In genomic region chr5:145083201-145083600, GRCm38 (mm10) we compare ENCODE assay signal across 12 mouse cellular contexts. TPM values are rescaled to one million over a fixed set of nuclear protein-coding genes. Genes with fewer than 3 reads are reported as not detected.
DNase-seq lines count a peak whose midpoint lies in the region; ATAC-seq and TF ChIP-seq lines count a peak whose summit lies in the region.
"Not testable (repeated sequence)": the region's sequence is repeated elsewhere in the genome, so short reads cannot be mapped to it uniquely, and the experiment has no call there.
"Had no signal": no experiment of that assay in that cellular context is flagged by ENCODE, and none has a peak within 500 bp of the region (broad histone marks: within the 10 kb centered on the region; RNA-seq: fewer than 3 reads in every experiment).

No protein-coding gene starts in this region.

- H3K9ac ChIP-seq in forebrain, embryonic 13.5 days, result peak overlapping the region; percentile 92
- H3K9ac ChIP-seq in heart, embryonic 16.5 days (ENCODE audit: low read length), result peak overlapping the region; percentile 99
- not testable (repeated sequence) for H3K9ac ChIP-seq in intestine, postnatal 0 days (ENCODE audit: low read depth, low read length); limb, embryonic 15.5 days
- peak overlapping the region; percentile 94 for H3K9ac ChIP-seq in neural tube, embryonic 13.5 days

- H3K4me1 ChIP-seq in cerebellum, adult 2 months (ENCODE audit: control insufficient read depth, insufficient read depth, low read length); heart, embryonic 16.5 days (ENCODE audit: control insufficient read depth, insufficient read depth, low read length); intestine, postnatal 0 days (replicated peaks; ENCODE audit: control insufficient read depth, insufficient read depth, low read length): not testable (repeated sequence)
- H3K4me1 ChIP-seq in forebrain, embryonic 13.5 days, result peaks cover 11% of the 10 kb centered on the region
- H3K4me1 ChIP-seq in limb, embryonic 15.5 days, result peaks cover 10% of the 10 kb centered on the region
- H3K4me1 ChIP-seq in neural tube, embryonic 13.5 days (replicated peaks), result peaks cover 19% of the 10 kb centered on the region

- peak in 1 of 2 experiments; percentile 10 for DNase-seq in cerebellum, adult 2 months

- peaks cover 45% of the 10 kb centered on the region for H3K79me2 ChIP-seq in macrophage (ENCODE audit: inconsistent target)

- 0 out of 2 replicates have a peak overlapping the region, but pooled peaks have one; percentile 29 for H3K27ac ChIP-seq in cerebellum, adult 2 months (ENCODE audit: insufficient read depth, low read length)
- peak overlapping the region; percentile 79 for H3K27ac ChIP-seq in forebrain, embryonic 13.5 days
- H3K27ac ChIP-seq in heart, embryonic 16.5 days (ENCODE audit: low read length); intestine, postnatal 0 days (ENCODE audit: low read depth, low read length); macrophage: not testable (repeated sequence)
- H3K27ac ChIP-seq in limb, embryonic 15.5 days, result peak overlapping the region; percentile 84
- H3K27ac ChIP-seq in neural tube, embryonic 13.5 days (replicated peaks), result peak overlapping the region; percentile 91

- 36% methylated on average over 6 of the region's 6 CpGs for WGBS in cerebellum, adult 2 months
- WGBS in forebrain, embryonic 13.5 days, result 54% methylated on average over 6 of the region's 6 CpGs
- WGBS in heart, embryonic 16.5 days, result 44% methylated on average over 6 of the region's 6 CpGs
- WGBS in intestine, postnatal 0 days, result 42% methylated on average over 6 of the region's 6 CpGs
- WGBS in limb, embryonic 15.5 days, result 49% methylated on average over 6 of the region's 6 CpGs
- WGBS in macrophage (ENCODE audit: missing documents), result 46% methylated on average over 6 of the region's 6 CpGs
- 60% methylated on average over 6 of the region's 6 CpGs for WGBS in neural tube, embryonic 13.5 days

- H3K4me3 ChIP-seq in cerebellum, adult 2 months (replicated peaks; ENCODE audit: insufficient read depth, low read depth, low read length), result peak overlapping the region; percentile 44
- H3K4me3 ChIP-seq in forebrain, embryonic 13.5 days, result peak overlapping the region; percentile 82
- peak overlapping the region; percentile 94 for H3K4me3 ChIP-seq in heart, embryonic 16.5 days (ENCODE audit: low read length)
- H3K4me3 ChIP-seq in intestine, postnatal 0 days (ENCODE audit: low read depth, low read length), result peak overlapping the region; percentile 84
- H3K4me3 ChIP-seq in limb, embryonic 15.5 days, result peak overlapping the region; percentile 86
- H3K4me3 ChIP-seq in macrophage (ENCODE audit: inconsistent target), result peak overlapping the region; percentile 91; the same call in 1 of the 2 replicates
- H3K4me3 ChIP-seq in neural tube, embryonic 13.5 days, result peak overlapping the region; percentile 78

- not testable (repeated sequence) for TF ChIP-seq POLR2A in cerebellum, adult 2 months (IDR thresholded peaks at IDR 0.05; ENCODE audit: borderline replicate concordance, insufficient read depth, low read length)

- peak overlapping the region; percentile 84 for H3K4me2 ChIP-seq in forebrain, embryonic 13.5 days
- H3K4me2 ChIP-seq in heart, embryonic 16.5 days (ENCODE audit: low read depth, low read length), result peak overlapping the region; percentile 92
- H3K4me2 ChIP-seq in intestine, postnatal 0 days (replicated peaks; ENCODE audit: low read depth), result peak overlapping the region; percentile 84
- peak overlapping the region; percentile 56 for H3K4me2 ChIP-seq in limb, embryonic 15.5 days
- H3K4me2 ChIP-seq in neural tube, embryonic 13.5 days, result peak overlapping the region; percentile 83

- peaks cover 11% of the 10 kb centered on the region for H3K36me3 ChIP-seq in forebrain, embryonic 13.5 days (ENCODE audit: poor library complexity, severe bottlenecking)
- not testable (repeated sequence) for H3K36me3 ChIP-seq in heart, embryonic 16.5 days (ENCODE audit: control insufficient read depth, insufficient read depth); intestine, postnatal 0 days (ENCODE audit: control insufficient read depth, insufficient read depth); limb, embryonic 15.5 days; macrophage (ENCODE audit: inconsistent target); neural tube, embryonic 13.5 days

- H3K9me3 ChIP-seq in forebrain, embryonic 13.5 days (replicated peaks); heart, embryonic 16.5 days (replicated peaks; ENCODE audit: control insufficient read depth, low read length); intestine, postnatal 0 days (ENCODE audit: control insufficient read depth); limb, embryonic 15.5 days; neural tube, embryonic 13.5 days: not testable (repeated sequence)

- peak; percentile 55 for ATAC-seq in forebrain, embryonic 13.5 days
- not testable (repeated sequence) for ATAC-seq in heart, embryonic 16.5 days (replicated peaks; ENCODE audit: extremely low read depth, insufficient read depth, low FRiP score); limb, embryonic 15.5 days (ENCODE audit: insufficient number of reproducible peaks, low FRiP score, low TSS enrichment, low read depth)
- peak; percentile 5; the same call in 1 of the 2 replicates for ATAC-seq in intestine, postnatal 0 days
- peak; percentile 44 for ATAC-seq in neural tube, embryonic 13.5 days (ENCODE audit: low read depth)

- H3K27me3 ChIP-seq in cerebellum, adult 2 months (ENCODE audit: control insufficient read depth, insufficient read depth, low read length); forebrain, embryonic 13.5 days; heart, embryonic 16.5 days (ENCODE audit: control insufficient read depth, insufficient read depth, low read length); intestine, postnatal 0 days (replicated peaks; ENCODE audit: control insufficient read depth, insufficient read depth, low read length); limb, embryonic 15.5 days; neural tube, embryonic 13.5 days: not testable (repeated sequence)

- not testable (repeated sequence) for TF ChIP-seq CTCF in cerebellum, adult 2 months (IDR thresholded peaks at IDR 0.05; ENCODE audit: borderline replicate concordance, insufficient read depth, low read depth, low read length); intestine, postnatal 0 days (IDR thresholded peaks at IDR 0.05; ENCODE audit: low read depth)

RNA-seq across cellular contexts. Expression of gene Arpc1a, which starts 0.4 kb away (rescaled TPM):
- polyA plus RNA-seq in cerebellum, adult 2 months (2012; rRNA removed), result 214 and 221 TPM in 2 replicates
- polyA plus RNA-seq in forebrain, embryonic 13.5 days (2015; fragmentation: Nextera tagmentation; extraction: Ambion mirVana), result 207 and 209 TPM in 2 replicates
- 91.5 and 93.7 TPM in 2 replicates for polyA plus RNA-seq in heart, embryonic 16.5 days (2015; fragmentation: Nextera tagmentation; extraction: Ambion mirVana)
- 122 and 130 TPM in 2 replicates for polyA plus RNA-seq in intestine, postnatal 0 days (2015; fragmentation: Nextera tagmentation; extraction: Ambion mirVana)
- 143 and 147 TPM in 2 replicates for polyA plus RNA-seq in limb, embryonic 15.5 days (2015; fragmentation: Nextera tagmentation; extraction: Ambion mirVana)
- 10 to 100 TPM; 27.9 to 66.9 (median 46.8) TPM for total RNA-seq in macrophage (2018; cell fraction: chromatin; rRNA removed)
- total RNA-seq in macrophage (2018; cell fraction: cytosol; rRNA removed), result 10 to 100 TPM; 54.4 to 92.7 (median 68.5) TPM
- 10 to 100 TPM; 21.3 to 70.8 (median 39.7) TPM for total RNA-seq in macrophage (2018; cell fraction: nucleus; rRNA removed)
- polyA plus RNA-seq in macrophage (2018), result 37.0 to 93.9 TPM (median 74.8 TPM) in 3 replicates
- polyA plus RNA-seq in neural tube, embryonic 13.5 days (2015; fragmentation: Nextera tagmentation; extraction: Ambion mirVana), result 228 and 239 TPM in 2 replicates

RNA-seq across cellular contexts. Expression of gene Kpna7, which starts 0.6 kb away (rescaled TPM):
- polyA plus RNA-seq in cerebellum, adult 2 months (2012; rRNA removed), result not detected in 2 replicates
- polyA plus RNA-seq in forebrain, embryonic 13.5 days (2015; fragmentation: Nextera tagmentation; extraction: Ambion mirVana), result not detected in 2 replicates
- 0.11 TPM in 1 of 2 replicates, not detected in the other for polyA plus RNA-seq in heart, embryonic 16.5 days (2015; fragmentation: Nextera tagmentation; extraction: Ambion mirVana)
- polyA plus RNA-seq in intestine, postnatal 0 days (2015; fragmentation: Nextera tagmentation; extraction: Ambion mirVana), result 0.08 and 0.13 TPM in 2 replicates
- polyA plus RNA-seq in limb, embryonic 15.5 days (2015; fragmentation: Nextera tagmentation; extraction: Ambion mirVana), result not detected in 2 replicates
- total RNA-seq in macrophage (2018; cell fraction: chromatin; rRNA removed), result not detected
- not detected for total RNA-seq in macrophage (2018; cell fraction: cytosol; rRNA removed)
- not detected for total RNA-seq in macrophage (2018; cell fraction: nucleus; rRNA removed)
- polyA plus RNA-seq in macrophage (2018), result not detected in 3 replicates
- polyA plus RNA-seq in neural tube, embryonic 13.5 days (2015; fragmentation: Nextera tagmentation; extraction: Ambion mirVana), result not detected in 2 replicates
- total RNA-seq: gastrocnemius, postnatal 36 days; hematopoietic stem cell, adult 5-6 weeks; neutrophil, adult 5-6 weeks had no signal
- polyA plus RNA-seq: large intestine, adult 2 months; urinary bladder, adult 2 months had no signal

RNA-seq across cellular contexts. Expression of gene Arpc1b, which starts 30.8 kb away (rescaled TPM):
- 46.2 and 50.2 TPM in 2 replicates for polyA plus RNA-seq in cerebellum, adult 2 months (2012; rRNA removed)
- 55.9 and 58.1 TPM in 2 replicates for polyA plus RNA-seq in forebrain, embryonic 13.5 days (2015; fragmentation: Nextera tagmentation; extraction: Ambion mirVana)
- polyA plus RNA-seq in heart, embryonic 16.5 days (2015; fragmentation: Nextera tagmentation; extraction: Ambion mirVana), result 263 and 300 TPM in 2 replicates
- polyA plus RNA-seq in intestine, postnatal 0 days (2015; fragmentation: Nextera tagmentation; extraction: Ambion mirVana), result 573 and 610 TPM in 2 replicates
- 389 and 480 TPM in 2 replicates for polyA plus RNA-seq in limb, embryonic 15.5 days (2015; fragmentation: Nextera tagmentation; extraction: Ambion mirVana)
- 100 to 1,000 TPM; 343 to 668 (median 545) TPM for total RNA-seq in macrophage (2018; cell fraction: chromatin; rRNA removed)
- total RNA-seq in macrophage (2018; cell fraction: cytosol; rRNA removed), result 100 to 1,000 TPM; 519 to 764 (median 670) TPM
- total RNA-seq in macrophage (2018; cell fraction: nucleus; rRNA removed), result 100 to 1,000 TPM; 379 to 691 (median 534) TPM
- 401 to 795 TPM (median 759 TPM) in 3 replicates for polyA plus RNA-seq in macrophage (2018)
- 95.1 and 106 TPM in 2 replicates for polyA plus RNA-seq in neural tube, embryonic 13.5 days (2015; fragmentation: Nextera tagmentation; extraction: Ambion mirVana)

RNA-seq across cellular contexts. Expression of gene 1700018F24Rik, which starts 40.4 kb away (rescaled TPM):
- not detected in 2 replicates for polyA plus RNA-seq in cerebellum, adult 2 months (2012; rRNA removed)
- not detected in 2 replicates for polyA plus RNA-seq in forebrain, embryonic 13.5 days (2015; fragmentation: Nextera tagmentation; extraction: Ambion mirVana)
- not detected in 2 replicates for polyA plus RNA-seq in heart, embryonic 16.5 days (2015; fragmentation: Nextera tagmentation; extraction: Ambion mirVana)
- not detected in 2 replicates for polyA plus RNA-seq in intestine, postnatal 0 days (2015; fragmentation: Nextera tagmentation; extraction: Ambion mirVana)
- not detected in 2 replicates for polyA plus RNA-seq in limb, embryonic 15.5 days (2015; fragmentation: Nextera tagmentation; extraction: Ambion mirVana)
- total RNA-seq in macrophage (2018; cell fraction: chromatin; rRNA removed), result not detected
- not detected for total RNA-seq in macrophage (2018; cell fraction: cytosol; rRNA removed)
- total RNA-seq in macrophage (2018; cell fraction: nucleus; rRNA removed), result not detected
- not detected in 3 replicates for polyA plus RNA-seq in macrophage (2018)
- polyA plus RNA-seq in neural tube, embryonic 13.5 days (2015; fragmentation: Nextera tagmentation; extraction: Ambion mirVana), result not detected in 2 replicates
- total RNA-seq: gastrocnemius, postnatal 36 days; hematopoietic stem cell, adult 5-6 weeks; neutrophil, adult 5-6 weeks had no signal
- polyA plus RNA-seq: large intestine, adult 2 months; urinary bladder, adult 2 months had no signal

RNA-seq across cellular contexts. Expression of gene Gm4871, which starts 50.6 kb away (rescaled TPM):
- polyA plus RNA-seq in cerebellum, adult 2 months (2012; rRNA removed), result not detected in 2 replicates
- polyA plus RNA-seq in forebrain, embryonic 13.5 days (2015; fragmentation: Nextera tagmentation; extraction: Ambion mirVana), result not detected in 2 replicates
- polyA plus RNA-seq in heart, embryonic 16.5 days (2015; fragmentation: Nextera tagmentation; extraction: Ambion mirVana), result not detected in 2 replicates
- polyA plus RNA-seq in intestine, postnatal 0 days (2015; fragmentation: Nextera tagmentation; extraction: Ambion mirVana), result not detected in 2 replicates
- not detected in 2 replicates for polyA plus RNA-seq in limb, embryonic 15.5 days (2015; fragmentation: Nextera tagmentation; extraction: Ambion mirVana)
- total RNA-seq in macrophage (2018; cell fraction: chromatin; rRNA removed), result not detected
- not detected for total RNA-seq in macrophage (2018; cell fraction: cytosol; rRNA removed)
- total RNA-seq in macrophage (2018; cell fraction: nucleus; rRNA removed), result not detected
- polyA plus RNA-seq in macrophage (2018), result not detected in 3 replicates
- not detected in 2 replicates for polyA plus RNA-seq in neural tube, embryonic 13.5 days (2015; fragmentation: Nextera tagmentation; extraction: Ambion mirVana)
- total RNA-seq: gastrocnemius, postnatal 36 days; hematopoietic stem cell, adult 5-6 weeks; neutrophil, adult 5-6 weeks had no signal
- polyA plus RNA-seq: large intestine, adult 2 months; urinary bladder, adult 2 months had no signal

Comparison
In these comparisons a context has a peak if more than half of its experiments do, and no peak if none do; other contexts are left out.
1. H3K4me3 ChIP-seq: peak in every context shown above with its lines; median percentile 94 in heart, embryonic 16.5 days; 91 in macrophage; 86 in limb, embryonic 15.5 days; 84 in intestine, postnatal 0 days; 82 in forebrain, embryonic 13.5 days; 78 in neural tube, embryonic 13.5 days; 44 in cerebellum, adult 2 months.